Mouse (Mus musculus) thymus, postnatal 4 days (tissue): ENCODE data around the gene Aip.

ENCODE experiments used
- DNase-seq: peaks from one replicate; pipeline ENCODE4 v3.0.0; 2021

Aip gene

GRCm38 (mm10) chr19:4125741-4126696, at the start of gene Aip:
Gene Aip, minus strand, starts transcription at chr19:4125858.
- peak; percentile 99 for DNase-seq

GRCm38 (mm10) chr19:4172925-4173324, 47.3 kb upstream of the Aip start:
- DNase-seq: no peak

- no peak for DNase-seq
Observed at GRCm38 (mm10) chr19:4171393-4172290, 46.0 kb upstream of the Aip start.

GRCm38 (mm10) chr19:4170723-4171392, 45.2 kb upstream of the Aip start:
- DNase-seq: no peak

- DNase-seq: no peak
Observed at GRCm38 (mm10) chr19:4169810-4170209, 44.2 kb upstream of the Aip start.

- peak; percentile 99 for DNase-seq
Observed at GRCm38 (mm10) chr19:4169378-4169784, 43.7 kb upstream of the Aip start.

GRCm38 (mm10) chr19:4166678-4167476, 41.2 kb upstream of the Aip start:
- DNase-seq: no peak

- no peak for DNase-seq
Observed at GRCm38 (mm10) chr19:4164721-4165120, 39.1 kb upstream of the Aip start.

GRCm38 (mm10) chr19:4164100-4164499, 38.4 kb upstream of the Aip start:
- DNase-seq: no peak

GRCm38 (mm10) chr19:4163543-4163887, 37.9 kb upstream of the Aip start:
- DNase-seq: no peak

- DNase-seq: peak; percentile 95
Observed at GRCm38 (mm10) chr19:4162646-4163542, 37.2 kb upstream of the Aip start, which contains the start of gene Rps6kb2. Gene Rps6kb2, minus strand, starts transcription at chr19:4163354.

- DNase-seq: no peak
Observed at GRCm38 (mm10) chr19:4159049-4159448, 33.4 kb upstream of the Aip start.

- no peak for DNase-seq
Observed at GRCm38 (mm10) chr19:4156771-4157170, 31.1 kb upstream of the Aip start.

- peak; percentile 56 for DNase-seq
Observed at GRCm38 (mm10) chr19:4156073-4156579, 30.5 kb upstream of the Aip start.

- DNase-seq: peak; percentile 52
Observed at GRCm38 (mm10) chr19:4155223-4156072, 29.8 kb upstream of the Aip start.

GRCm38 (mm10) chr19:4154437-4155222, 29.0 kb upstream of the Aip start:
- peak; percentile 81 for DNase-seq

GRCm38 (mm10) chr19:4153232-4153654, 27.6 kb upstream of the Aip start, which contains the start of gene Ptprcap:
Gene Ptprcap, plus strand, starts transcription at chr19:4153604.
- peak; percentile 37 for DNase-seq

- DNase-seq: no peak
Observed at GRCm38 (mm10) chr19:4152445-4153231, 27.0 kb upstream of the Aip start.
